Comparison of ENCODE assay signal across 9 mouse cellular contexts in genomic region chr7:80400571-80400970, GRCm38 (mm10). TPM values are rescaled to one million over a fixed set of nuclear protein-coding genes. Genes with fewer than 3 reads are reported as not detected.
DNase-seq lines count a peak whose midpoint lies in the region; ATAC-seq and TF ChIP-seq lines count a peak whose summit lies in the region.
"Had no signal": no experiment of that assay in that cellular context is flagged by ENCODE, and none has a peak within 500 bp of the region (broad histone marks: within the 10 kb centered on the region; RNA-seq: fewer than 3 reads in every experiment).

No protein-coding gene starts in this region.

- peak overlapping the region; percentile 98 for H3K4me3 ChIP-seq in megakaryocyte, embryonic 14.5 days (replicated peaks)
- H3K4me3 ChIP-seq in hindbrain, embryonic 13.5 days = no peak overlapping the region
- peak overlapping the region; percentile 95; the same call in 1 of the 2 replicates for H3K4me3 ChIP-seq in limb, embryonic 12.5 days (replicated peaks)
- H3K4me3 ChIP-seq in stomach, postnatal 0 days (ENCODE audit: low read depth, low read length) = peak overlapping the region; percentile 87

- WGBS in hindbrain, embryonic 13.5 days = 82% methylated on average over 6 of the region's 6 CpGs
- WGBS in limb, embryonic 12.5 days = 69% methylated on average over 6 of the region's 6 CpGs
- WGBS in stomach, postnatal 0 days = 58% methylated on average over 6 of the region's 6 CpGs

- H3K9ac ChIP-seq in hindbrain, embryonic 13.5 days = peak overlapping the region; percentile 97
- peak overlapping the region; percentile 45 for H3K9ac ChIP-seq in limb, embryonic 12.5 days (replicated peaks)
- H3K9ac ChIP-seq in stomach, postnatal 0 days (ENCODE audit: low read length) = peak overlapping the region; percentile 45

- TF ChIP-seq EP300 in stomach, postnatal 0 days (optimal IDR thresholded peaks at IDR 0.05) = no peak

- H3K27ac ChIP-seq in hindbrain, embryonic 13.5 days = 0 out of 2 replicates have a peak overlapping the region, but pooled peaks have one; percentile 2
- H3K27ac ChIP-seq in limb, embryonic 12.5 days = peak overlapping the region; percentile 56
- H3K27ac ChIP-seq in stomach, postnatal 0 days (replicated peaks) = 0 out of 2 replicates have a peak overlapping the region, but pooled peaks have one; percentile 13

- intact Hi-C loops in left cerebral cortex, postnatal 36 days (cut with DNase I) = no loop called here

- peaks cover 47% of the 10 kb centered on the region for H3K36me3 ChIP-seq in megakaryocyte, embryonic 14.5 days (replicated peaks; ENCODE audit: low read length)
- peaks cover 19% of the 10 kb centered on the region for H3K36me3 ChIP-seq in hindbrain, embryonic 13.5 days
- H3K36me3 ChIP-seq in limb, embryonic 12.5 days = peaks cover 30% of the 10 kb centered on the region
- peaks cover 11% of the 10 kb centered on the region for H3K36me3 ChIP-seq in stomach, postnatal 0 days (ENCODE audit: control insufficient read depth, insufficient read depth, low read length)

- H3K27me3 ChIP-seq in megakaryocyte, embryonic 14.5 days (replicated peaks) = peaks cover 5% of the 10 kb centered on the region
- peaks cover 21% of the 10 kb centered on the region; the same call in 1 of the 2 replicates for H3K27me3 ChIP-seq in hindbrain, embryonic 13.5 days
- peaks cover 12% of the 10 kb centered on the region for H3K27me3 ChIP-seq in limb, embryonic 12.5 days
- H3K27me3 ChIP-seq in stomach, postnatal 0 days (ENCODE audit: control insufficient read depth, insufficient read depth, low read length) = no peaks in the 10 kb centered on the region

- H3K4me2 ChIP-seq in hindbrain, embryonic 13.5 days = peak overlapping the region; percentile 93
- H3K4me2 ChIP-seq in limb, embryonic 12.5 days = peak overlapping the region; percentile 91
- H3K4me2 ChIP-seq in stomach, postnatal 0 days (replicated peaks; ENCODE audit: low read depth) = peak overlapping the region; percentile 95

- no peaks in the 10 kb centered on the region for H3K9me3 ChIP-seq in megakaryocyte, embryonic 14.5 days
- H3K9me3 ChIP-seq in hindbrain, embryonic 13.5 days = no peaks in the 10 kb centered on the region
- no peaks in the 10 kb centered on the region for H3K9me3 ChIP-seq in limb, embryonic 12.5 days
- no peaks in the 10 kb centered on the region for H3K9me3 ChIP-seq in stomach, postnatal 0 days (ENCODE audit: control insufficient read depth, low read length)

- DNase-seq in stomach, postnatal 0 days (ENCODE audit: low spot score) = no peak
- DNase-seq in left cerebral cortex, postnatal 36 days (ENCODE audit: low spot score in 2 of 2) = no peak
- no peak for DNase-seq in layer of hippocampus, adult 18-20 months (ENCODE audit: low spot score in 2 of 2)
- no peak for DNase-seq in gastrocnemius, postnatal 4 days (ENCODE audit: low spot score in 2 of 2)
- DNase-seq: thymus, postnatal 25 days had no signal

- no peak for ATAC-seq in megakaryocyte, adult 5-6 weeks (ENCODE audit: poor library complexity, severe bottlenecking)
- no peak for ATAC-seq in hindbrain, embryonic 13.5 days (ENCODE audit: low FRiP score)
- ATAC-seq in limb, embryonic 12.5 days (ENCODE audit: insufficient number of reproducible peaks, insufficient read depth, low FRiP score, low TSS enrichment, low read depth) = no peak
- no peak for ATAC-seq in stomach, postnatal 0 days (ENCODE audit: low FRiP score, low TSS enrichment)

- TF ChIP-seq CTCF in stomach, postnatal 0 days (IDR thresholded peaks at IDR 0.05; ENCODE audit: low read depth) = no peak

- peaks cover 80% of the 10 kb centered on the region for H3K4me1 ChIP-seq in megakaryocyte, embryonic 14.5 days
- peaks cover 31% of the 10 kb centered on the region for H3K4me1 ChIP-seq in hindbrain, embryonic 13.5 days (replicated peaks)
- peaks cover 35% of the 10 kb centered on the region for H3K4me1 ChIP-seq in limb, embryonic 12.5 days (replicated peaks)
- H3K4me1 ChIP-seq in stomach, postnatal 0 days (replicated peaks; ENCODE audit: control insufficient read depth, insufficient read depth) = peaks cover 4% of the 10 kb centered on the region; the same call in 1 of the 2 replicates

RNA-seq across cellular contexts. Expression of gene Furin, which starts 4.7 kb away (rescaled TPM):
- polyA plus RNA-seq in megakaryocyte, embryonic 14.5 days (2012; ENCODE audit: insufficient read depth, low replicate concordance) = 72.7 and 125 TPM in 2 replicates
- total RNA-seq in megakaryocyte, adult 5-6 weeks (2015) = 28.0 and 34.1 TPM in 2 replicates
- total RNA-seq in megakaryocyte, adult 5-6 weeks (2017) = 13.8 and 21.3 TPM in 2 replicates
- 4.0 and 4.7 TPM in 2 replicates for polyA plus RNA-seq in hindbrain, embryonic 13.5 days (2015; fragmentation: Nextera tagmentation; extraction: Ambion mirVana)
- 10.7 and 13.2 TPM in 2 replicates for polyA plus RNA-seq in limb, embryonic 12.5 days (2016; fragmentation: Nextera tagmentation; extraction: Ambion mirVana)
- polyA plus RNA-seq in stomach, postnatal 0 days (2015; fragmentation: Nextera tagmentation; extraction: Ambion mirVana) = 17.6 and 20.8 TPM in 2 replicates
- 10 to 100 TPM; 30.7 to 38.5 TPM for total RNA-seq in left cerebral cortex, postnatal 36 days (2021)
- total RNA-seq in layer of hippocampus, adult 18-20 months (2021) = 10 to 100 TPM; 37.7 to 43.7 TPM
- 10 to 100 TPM; 73.8 to 77.6 TPM for total RNA-seq in gastrocnemius, postnatal 4 days (2021)

RNA-seq across cellular contexts. Expression of gene Fes, which starts 12.8 kb away (rescaled TPM):
- polyA plus RNA-seq in megakaryocyte, embryonic 14.5 days (2012; ENCODE audit: insufficient read depth, low replicate concordance) = 42.2 and 53.1 TPM in 2 replicates
- 260 and 265 TPM in 2 replicates for total RNA-seq in megakaryocyte, adult 5-6 weeks (2015)
- 252 and 267 TPM in 2 replicates for total RNA-seq in megakaryocyte, adult 5-6 weeks (2017)
- 6.1 and 6.9 TPM in 2 replicates for polyA plus RNA-seq in hindbrain, embryonic 13.5 days (2015; fragmentation: Nextera tagmentation; extraction: Ambion mirVana)
- 10.2 and 11.0 TPM in 2 replicates for polyA plus RNA-seq in limb, embryonic 12.5 days (2016; fragmentation: Nextera tagmentation; extraction: Ambion mirVana)
- polyA plus RNA-seq in stomach, postnatal 0 days (2015; fragmentation: Nextera tagmentation; extraction: Ambion mirVana) = 6.2 TPM in 2 replicates
- total RNA-seq in left cerebral cortex, postnatal 36 days (2021) = 1 to 10 TPM; 6.0 to 7.1 TPM
- 1 to 10 TPM; 5.2 to 6.0 TPM for total RNA-seq in layer of hippocampus, adult 18-20 months (2021)
- 10 to 100 TPM; 16.7 to 18.1 TPM for total RNA-seq in gastrocnemius, postnatal 4 days (2021)

RNA-seq across cellular contexts. Expression of gene Man2a2, which starts 29.4 kb away (rescaled TPM):
- polyA plus RNA-seq in megakaryocyte, embryonic 14.5 days (2012; ENCODE audit: insufficient read depth, low replicate concordance) = 36.1 and 38.2 TPM in 2 replicates
- 23.3 and 25.3 TPM in 2 replicates for total RNA-seq in megakaryocyte, adult 5-6 weeks (2015)
- total RNA-seq in megakaryocyte, adult 5-6 weeks (2017) = 27.8 and 39.5 TPM in 2 replicates
- polyA plus RNA-seq in hindbrain, embryonic 13.5 days (2015; fragmentation: Nextera tagmentation; extraction: Ambion mirVana) = 20.8 and 23.4 TPM in 2 replicates
- 25.7 and 31.7 TPM in 2 replicates for polyA plus RNA-seq in limb, embryonic 12.5 days (2016; fragmentation: Nextera tagmentation; extraction: Ambion mirVana)
- polyA plus RNA-seq in stomach, postnatal 0 days (2015; fragmentation: Nextera tagmentation; extraction: Ambion mirVana) = 3.6 and 5.3 TPM in 2 replicates
- total RNA-seq in left cerebral cortex, postnatal 36 days (2021) = 100 to 1,000 TPM; 128 to 158 TPM
- total RNA-seq in layer of hippocampus, adult 18-20 months (2021) = 100 to 1,000 TPM; 164 TPM
- total RNA-seq in gastrocnemius, postnatal 4 days (2021) = 10 to 100 TPM; 87.2 to 91.1 TPM

RNA-seq across cellular contexts. Expression of gene Hddc3, which starts 57.7 kb away (rescaled TPM):
- polyA plus RNA-seq in megakaryocyte, embryonic 14.5 days (2012; ENCODE audit: insufficient read depth, low replicate concordance) = 17.4 and 104 TPM in 2 replicates
- 6.7 and 8.5 TPM in 2 replicates for total RNA-seq in megakaryocyte, adult 5-6 weeks (2015)
- 6.1 and 11.1 TPM in 2 replicates for total RNA-seq in megakaryocyte, adult 5-6 weeks (2017)
- 19.6 and 21.4 TPM in 2 replicates for polyA plus RNA-seq in hindbrain, embryonic 13.5 days (2015; fragmentation: Nextera tagmentation; extraction: Ambion mirVana)
- polyA plus RNA-seq in limb, embryonic 12.5 days (2016; fragmentation: Nextera tagmentation; extraction: Ambion mirVana) = 25.8 and 29.6 TPM in 2 replicates
- 8.6 and 10.4 TPM in 2 replicates for polyA plus RNA-seq in stomach, postnatal 0 days (2015; fragmentation: Nextera tagmentation; extraction: Ambion mirVana)
- 10 to 100 TPM; 52.9 to 65.7 TPM for total RNA-seq in left cerebral cortex, postnatal 36 days (2021)
- 10 to 100 TPM; 50.8 to 51.0 TPM for total RNA-seq in layer of hippocampus, adult 18-20 months (2021)
- 10 to 100 TPM; 48.0 to 48.3 TPM for total RNA-seq in gastrocnemius, postnatal 4 days (2021)

RNA-seq across cellular contexts. Expression of gene Unc45a, which starts 59.8 kb away (rescaled TPM):
- 37.4 and 78.5 TPM in 2 replicates for polyA plus RNA-seq in megakaryocyte, embryonic 14.5 days (2012; ENCODE audit: insufficient read depth, low replicate concordance)
- 4.1 and 4.7 TPM in 2 replicates for total RNA-seq in megakaryocyte, adult 5-6 weeks (2015)
- 7.2 and 13.0 TPM in 2 replicates for total RNA-seq in megakaryocyte, adult 5-6 weeks (2017)
- polyA plus RNA-seq in hindbrain, embryonic 13.5 days (2015; fragmentation: Nextera tagmentation; extraction: Ambion mirVana) = 55.5 and 61.5 TPM in 2 replicates
- 56.9 and 61.8 TPM in 2 replicates for polyA plus RNA-seq in limb, embryonic 12.5 days (2016; fragmentation: Nextera tagmentation; extraction: Ambion mirVana)
- 30.7 and 34.5 TPM in 2 replicates for polyA plus RNA-seq in stomach, postnatal 0 days (2015; fragmentation: Nextera tagmentation; extraction: Ambion mirVana)
- 10 to 100 TPM; 36.4 to 39.6 TPM for total RNA-seq in left cerebral cortex, postnatal 36 days (2021)
- 10 to 100 TPM; 39.3 to 41.6 TPM for total RNA-seq in layer of hippocampus, adult 18-20 months (2021)
- total RNA-seq in gastrocnemius, postnatal 4 days (2021) = 10 to 100 TPM; 18.4 to 19.4 TPM

Comparison
In these comparisons a context has a peak if more than half of its experiments do, and no peak if none do; other contexts are left out.
1. H3K27ac ChIP-seq: peak in every context shown above with its lines; median percentile 56 in limb, embryonic 12.5 days; 13 in stomach, postnatal 0 days; 2 in hindbrain, embryonic 13.5 days.
2. H3K9ac ChIP-seq: peak in every context shown above with its lines; median percentile 97 in hindbrain, embryonic 13.5 days; 45 in limb, embryonic 12.5 days; 45 in stomach, postnatal 0 days.
3. RNA of gene Fes, which starts 12.8 kb away (total RNA-seq): 252 to 267 TPM in megakaryocyte, adult 5-6 weeks; 16.7 to 18.1 TPM in gastrocnemius, postnatal 4 days, 6.0 to 7.1 TPM in left cerebral cortex, postnatal 36 days and 5.2 to 6.0 TPM in layer of hippocampus, adult 18-20 months; every median in the first group is over 10 times any median in the second.
4. Peak in every context shown above with its lines, with median percentiles within 50 percentile points of each other: H3K4me2 ChIP-seq.